Mouse (Mus musculus) intestine, postnatal 0 days (tissue): Measurements from ENCODE around the gene Gm43518. TPM values are rescaled to one million over a fixed set of nuclear protein-coding genes. Genes with fewer than 3 reads are reported as not detected.

Source experiments
- ATAC-seq: fragments of 200-750 bp; cut with Nextera tagmentation; 2 replicates; pipeline ENCODE4 v1.8.0; 2017; ENCODE audit warnings: mild to moderate bottlenecking, moderate TSS enrichment, moderate library complexity
- H3K27ac ChIP-seq: fragments of 300-500 bp; sonication (generic); 2 replicates; pipeline ENCODE4 v1.5.1; 2014; ENCODE audit warnings: mild to moderate bottlenecking, low read depth, low read length, moderate library complexity
- H3K27me3 ChIP-seq: fragments of 300-500 bp; sonication (generic); replicated peaks from 2 replicates; pipeline ENCODE4 v1.6.1; 2014; ENCODE audit warnings: low read length, mixed read lengths; ENCODE audit not compliant: control insufficient read depth, insufficient read depth
- H3K36me3 ChIP-seq: fragments of 300-500 bp; sonication (generic); 2 replicates; pipeline ENCODE4 v1.6.1; 2014; ENCODE audit warnings: mild to moderate bottlenecking, moderate library complexity; ENCODE audit not compliant: control insufficient read depth, insufficient read depth
- H3K4me1 ChIP-seq: fragments of 300-500 bp; sonication (generic); replicated peaks from 2 replicates; pipeline ENCODE4 v1.6.1; 2014; ENCODE audit warnings: antibody characterized with exemption, low read length, mixed read lengths; ENCODE audit not compliant: control insufficient read depth, insufficient read depth
- H3K4me2 ChIP-seq: fragments of 300-500 bp; sonication (generic); replicated peaks from 2 replicates; pipeline ENCODE4 v1.6.1; 2014; ENCODE audit warnings: low read depth, mild to moderate bottlenecking, moderate library complexity
- H3K4me3 ChIP-seq: fragments of 300-500 bp; sonication (generic); 2 replicates; pipeline ENCODE4 v1.5.1; 2014; ENCODE audit warnings: low read depth, low read length
- H3K9ac ChIP-seq: fragments of 300-500 bp; sonication (generic); 2 replicates; pipeline ENCODE4 v1.6.1; 2014; ENCODE audit warnings: mild to moderate bottlenecking, low read depth, low read length
- H3K9me3 ChIP-seq: fragments of 300-500 bp; sonication (generic); 2 replicates; pipeline ENCODE4 v1.6.1; 2016; ENCODE audit warnings: mixed run types; ENCODE audit not compliant: control insufficient read depth
- CTCF ChIP-seq: sonication (generic); IDR thresholded peaks from 2 replicates; pipeline ENCODE4 v1.5.1; 2016; ENCODE audit warnings: low read depth, mild to moderate bottlenecking, control low read depth, antibody characterized with exemption, moderate library complexity
- WGBS: fragments of 180-500 bp; shearing (Covaris S2); extraction: QIAGEN DNeasy Blood & Tissue Kit; methylation state at CpG from one replicate; pipeline ENCODE4 v1.1.7; 2014; 5-methylcytosine and 5-hydroxymethylcytosine counted together
- polyA plus RNA-seq: library from polyadenylated mRNA; unstranded; fragments of >200 nt; fragmentation: Nextera tagmentation; extraction: Ambion mirVana; gene quantifications from 2 replicates; pipeline ENCODE4 v1.2.1, GENCODE M21; 2015

Gm43518 gene
- polyA plus RNA-seq, 1 experiment from 2014 or later: 0.35 TPM

DNA sequence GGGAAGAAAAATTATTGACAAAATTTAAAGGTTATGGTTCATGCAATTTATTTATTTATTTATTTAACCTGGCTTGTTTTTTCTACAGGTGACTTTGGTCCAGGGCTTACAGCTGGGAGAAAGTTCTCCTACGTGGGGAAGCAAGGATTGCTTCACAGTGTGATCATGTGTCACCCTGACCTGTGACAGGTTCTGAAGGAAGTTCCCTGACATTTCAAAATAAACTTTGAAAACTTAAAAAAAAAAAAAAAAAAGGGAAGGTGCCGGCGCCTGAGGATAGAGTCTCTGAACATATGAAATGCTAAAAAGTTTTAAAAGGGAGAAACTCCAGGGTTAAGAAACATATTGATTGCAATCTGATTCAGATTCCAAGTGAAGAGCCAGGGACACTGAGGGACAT is 40.9 kb upstream of the Gm43518 start:
- no peak overlapping the region for H3K4me3 ChIP-seq
- no peak for ATAC-seq
- no peak overlapping the region for H3K4me2 ChIP-seq
- H3K36me3 ChIP-seq: no peaks in the 10 kb centered on the region
- no peaks in the 10 kb centered on the region for H3K9me3 ChIP-seq
- H3K9ac ChIP-seq: no peak overlapping the region
- no peak for TF ChIP-seq CTCF
- no peaks in the 10 kb centered on the region for H3K27me3 ChIP-seq
- 65% methylated on average over 3 of the region's 3 CpGs for WGBS
- no peak overlapping the region for H3K27ac ChIP-seq
- no peaks in the 10 kb centered on the region for H3K4me1 ChIP-seq

- Histone ChIP-seq H3K36me3 (no peaks in the 10 kb centered on the region), H3K9me3 (no peaks in the 10 kb centered on the region), H3K27me3 (no peaks in the 10 kb centered on the region), H3K4me3 (no peak overlapping the region), H3K4me1 (no peaks in the 10 kb centered on the region), H3K27ac (no peak overlapping the region), H3K9ac (no peak overlapping the region), H3K4me2 (no peak overlapping the region)
- no peak for TF ChIP-seq CTCF
- no peak for ATAC-seq
- WGBS: 76% methylated on average over 2 of the region's 2 CpGs
These were observed 36.9 kb upstream of the Gm43518 start for GRCm38 (mm10) chr5:123890312-123890711.

DNA sequence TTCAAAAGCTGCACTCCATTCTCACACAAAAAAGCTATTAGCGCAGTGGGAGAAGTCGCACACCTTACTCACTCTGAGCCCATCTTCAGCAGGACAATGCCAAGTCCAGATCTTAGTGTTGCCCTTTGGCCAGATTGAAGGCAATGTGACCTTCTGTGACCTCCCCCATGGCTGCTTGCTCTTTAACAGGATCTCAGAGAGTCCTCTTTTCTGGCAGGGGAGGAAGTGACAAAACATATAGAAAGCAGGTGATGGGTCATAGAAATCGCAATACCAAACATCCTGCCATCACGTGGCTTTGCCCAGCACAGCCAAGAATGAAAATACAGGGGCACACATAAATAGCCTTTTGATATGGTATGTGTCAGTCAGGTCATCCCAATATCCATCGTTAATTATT is 36.2 kb upstream of the Gm43518 start:
- 78% methylated on average over 5 of the region's 5 CpGs for WGBS
- H3K4me2 ChIP-seq: no peak overlapping the region
- no peak overlapping the region for H3K9ac ChIP-seq
- H3K4me1 ChIP-seq: no peaks in the 10 kb centered on the region
- H3K27ac ChIP-seq: no peak overlapping the region
- no peaks in the 10 kb centered on the region for H3K27me3 ChIP-seq
- no peak for TF ChIP-seq CTCF
- no peaks in the 10 kb centered on the region for H3K9me3 ChIP-seq
- H3K36me3 ChIP-seq: no peaks in the 10 kb centered on the region
- ATAC-seq: no peak
- H3K4me3 ChIP-seq: no peak overlapping the region

DNA sequence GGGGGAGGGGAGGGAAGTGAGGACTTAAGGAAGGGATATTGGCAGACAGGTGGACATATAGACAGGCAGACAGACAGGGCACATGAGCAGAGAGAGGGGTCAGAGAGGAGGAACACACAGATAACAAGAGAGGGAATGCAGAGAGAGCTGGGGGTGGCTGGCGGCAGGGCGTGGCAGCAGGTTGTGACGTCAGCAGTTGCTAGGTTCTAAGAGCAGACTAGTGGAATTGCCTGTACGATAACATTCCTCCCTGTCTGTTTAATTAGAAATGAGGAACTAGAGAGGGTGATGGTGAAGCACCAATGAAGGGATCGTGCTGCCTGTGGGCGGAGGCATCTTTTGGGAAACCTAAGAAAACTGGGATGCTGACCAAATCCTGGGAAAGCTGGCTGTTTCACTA is 35.5 kb upstream of the Gm43518 start:
- no peak overlapping the region for H3K9ac ChIP-seq
- H3K9me3 ChIP-seq: no peaks in the 10 kb centered on the region
- peak overlapping the region; percentile 32; the same call in 1 of the 2 replicates for H3K4me2 ChIP-seq
- WGBS: 34% methylated on average over 6 of the region's 6 CpGs
- 0 out of 2 replicates have a peak, but pooled peaks have one; percentile 22 for ATAC-seq
- H3K27ac ChIP-seq: no peak overlapping the region
- H3K36me3 ChIP-seq: no peaks in the 10 kb centered on the region
- no peaks in the 10 kb centered on the region for H3K4me1 ChIP-seq
- no peaks in the 10 kb centered on the region for H3K27me3 ChIP-seq
- TF ChIP-seq CTCF: no peak
- H3K4me3 ChIP-seq: no peak overlapping the region

DNA sequence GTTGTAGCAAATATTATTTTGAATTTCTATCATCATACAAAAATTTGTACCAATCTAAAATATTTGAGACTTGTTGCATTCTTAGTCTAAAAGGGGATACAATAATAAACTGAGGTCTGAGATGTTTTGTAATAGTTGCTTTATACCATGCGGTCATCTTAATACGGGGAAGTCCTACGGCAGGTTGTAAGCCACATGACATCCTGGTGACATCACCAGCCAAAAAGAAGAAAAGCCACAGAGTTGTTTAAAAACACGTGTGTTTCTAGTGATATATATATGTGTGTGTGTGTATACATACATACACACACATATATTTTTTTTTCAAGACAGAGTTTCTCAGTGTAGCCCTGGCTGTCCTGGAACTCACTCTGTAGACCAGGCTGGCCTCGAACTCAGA is 33.7 kb upstream of the Gm43518 start:
- TF ChIP-seq CTCF: no peak
- 81% methylated on average over 5 of the region's 5 CpGs for WGBS
- H3K9me3 ChIP-seq: no peaks in the 10 kb centered on the region
- no peaks in the 10 kb centered on the region for H3K36me3 ChIP-seq
- H3K4me1 ChIP-seq: no peaks in the 10 kb centered on the region
- no peak overlapping the region for H3K4me3 ChIP-seq
- no peaks in the 10 kb centered on the region for H3K27me3 ChIP-seq
- no peak overlapping the region for H3K4me2 ChIP-seq
- no peak overlapping the region for H3K27ac ChIP-seq
- no peak overlapping the region for H3K9ac ChIP-seq
- no peak for ATAC-seq

DNA sequence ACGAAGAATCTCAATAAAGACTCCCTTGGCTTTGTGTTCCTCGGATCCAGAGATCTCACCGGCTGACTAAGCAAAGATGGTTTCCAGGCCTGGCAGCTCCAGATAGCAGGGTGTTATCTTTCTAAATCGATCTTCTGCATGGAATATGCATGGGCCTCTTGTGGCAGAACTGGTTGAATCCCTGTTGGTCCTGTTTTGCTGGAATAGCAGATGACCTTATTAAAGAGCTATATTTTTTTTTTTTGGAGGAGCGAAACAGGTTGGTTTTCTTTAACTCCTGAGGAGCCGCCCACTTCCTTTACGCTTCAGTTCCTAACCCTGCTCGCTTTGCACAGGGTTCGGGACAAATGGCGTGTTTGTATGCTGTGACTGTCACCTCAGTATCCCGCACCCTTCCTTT is 30.8 kb upstream of the Gm43518 start:
- TF ChIP-seq CTCF: no peak
- no peak overlapping the region for H3K9ac ChIP-seq
- no peak overlapping the region for H3K4me2 ChIP-seq
- H3K4me1 ChIP-seq: no peaks in the 10 kb centered on the region
- WGBS: 54% methylated on average over 11 of the region's 11 CpGs
- no peaks in the 10 kb centered on the region for H3K27me3 ChIP-seq
- no peak overlapping the region for H3K27ac ChIP-seq
- ATAC-seq: no peak
- H3K4me3 ChIP-seq: no peak overlapping the region
- H3K9me3 ChIP-seq: no peaks in the 10 kb centered on the region
- H3K36me3 ChIP-seq: no peaks in the 10 kb centered on the region

- 78% methylated on average over 13 of the region's 13 CpGs for WGBS
- no peaks in the 10 kb centered on the region for H3K36me3 ChIP-seq
- H3K4me3 ChIP-seq: no peak overlapping the region
- H3K27me3 ChIP-seq: no peaks in the 10 kb centered on the region
- H3K9me3 ChIP-seq: no peaks in the 10 kb centered on the region
- no peaks in the 10 kb centered on the region for H3K4me1 ChIP-seq
- no peak overlapping the region for H3K4me2 ChIP-seq
- H3K9ac ChIP-seq: no peak overlapping the region
- no peak for ATAC-seq
- H3K27ac ChIP-seq: no peak overlapping the region
- no peak for TF ChIP-seq CTCF
These were observed 29.9 kb upstream of the Gm43518 start for GRCm38 (mm10) chr5:123897352-123897751.
